Mouse (Mus musculus) natural killer cell, adult 2 months (primary cell): Measurements from ENCODE around the gene Myl6b.

Experiments
- DNase-seq, 2 experiments: peaks; one replicate each; pipeline ENCODE4 v3.0.0; 2022; ENCODE audit warnings: low spot score in 2 of 2

Gene Myl6b

GRCm38 (mm10) chr10:128498590-128498989 is at the start of gene Myl6b:
Myl6b (minus strand) TSS chr10:128498685.
- peak; percentile 97 for DNase-seq

DNA sequence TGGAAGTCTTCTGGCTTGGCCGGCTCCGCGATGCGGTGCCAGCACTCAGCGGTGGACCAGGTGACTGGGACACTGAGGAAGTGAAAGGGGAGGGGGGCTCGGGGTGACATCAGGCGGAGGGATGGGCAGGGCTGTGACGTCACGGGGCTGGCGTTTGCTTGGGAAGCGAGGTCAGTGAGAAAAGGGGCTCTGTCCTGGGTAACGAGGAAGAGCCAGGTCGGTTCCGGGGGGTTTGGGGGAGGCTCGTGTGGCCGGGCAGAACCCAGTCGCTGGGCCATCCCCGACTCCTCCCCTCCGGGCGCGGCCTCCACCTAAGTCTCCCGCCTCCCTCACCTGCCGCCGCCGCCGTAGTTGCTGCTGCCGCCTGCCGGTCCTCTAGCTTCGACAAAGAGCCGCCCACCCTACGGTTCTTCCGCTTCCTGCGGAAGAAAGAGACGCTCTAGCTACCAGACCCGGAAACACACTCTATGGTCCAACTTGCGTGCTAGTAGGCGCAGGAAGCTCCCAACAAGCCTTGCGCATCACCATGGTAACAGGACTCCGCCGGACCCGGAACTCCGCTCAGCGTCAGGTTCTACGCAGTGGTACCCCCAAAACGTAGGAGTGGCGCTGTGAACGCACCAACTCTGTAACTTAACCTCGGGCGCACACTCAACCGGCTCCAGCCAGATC is 49.0 kb upstream of the Myl6b start, which contains the start of gene Zc3h10:
Zc3h10 (minus strand) TSS at position 414 of the 672 bp plus-strand sequence.
- peak; percentile 96 to 97 for DNase-seq

DNA sequence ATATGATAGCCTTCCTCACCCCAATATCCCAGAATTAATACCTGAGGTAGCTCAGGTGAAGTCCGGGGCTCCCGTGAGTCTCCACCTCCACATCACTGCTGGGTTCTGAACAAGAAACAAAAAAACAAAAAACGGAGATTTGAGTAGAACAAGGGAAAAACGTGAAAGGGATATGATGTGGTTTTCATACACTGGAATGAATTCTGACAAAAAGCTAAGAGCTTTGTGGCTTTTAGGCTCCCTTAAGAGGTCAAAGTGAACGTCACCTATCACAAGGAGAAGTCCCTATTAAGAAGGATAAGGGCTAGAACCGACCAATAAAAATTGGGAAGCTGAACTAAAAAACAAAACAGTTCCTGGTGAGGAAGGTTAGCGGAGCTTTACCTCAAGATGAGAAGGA is 48.3 kb upstream of the Myl6b start:
- DNase-seq, result no peak

GRCm38 (mm10) chr10:128546361-128546760 is 47.9 kb upstream of the Myl6b start:
- peak; percentile 22 to 28 for DNase-seq

- no peak for DNase-seq
These were observed 47.0 kb upstream of the Myl6b start for GRCm38 (mm10) chr10:128545570-128545898.

DNA sequence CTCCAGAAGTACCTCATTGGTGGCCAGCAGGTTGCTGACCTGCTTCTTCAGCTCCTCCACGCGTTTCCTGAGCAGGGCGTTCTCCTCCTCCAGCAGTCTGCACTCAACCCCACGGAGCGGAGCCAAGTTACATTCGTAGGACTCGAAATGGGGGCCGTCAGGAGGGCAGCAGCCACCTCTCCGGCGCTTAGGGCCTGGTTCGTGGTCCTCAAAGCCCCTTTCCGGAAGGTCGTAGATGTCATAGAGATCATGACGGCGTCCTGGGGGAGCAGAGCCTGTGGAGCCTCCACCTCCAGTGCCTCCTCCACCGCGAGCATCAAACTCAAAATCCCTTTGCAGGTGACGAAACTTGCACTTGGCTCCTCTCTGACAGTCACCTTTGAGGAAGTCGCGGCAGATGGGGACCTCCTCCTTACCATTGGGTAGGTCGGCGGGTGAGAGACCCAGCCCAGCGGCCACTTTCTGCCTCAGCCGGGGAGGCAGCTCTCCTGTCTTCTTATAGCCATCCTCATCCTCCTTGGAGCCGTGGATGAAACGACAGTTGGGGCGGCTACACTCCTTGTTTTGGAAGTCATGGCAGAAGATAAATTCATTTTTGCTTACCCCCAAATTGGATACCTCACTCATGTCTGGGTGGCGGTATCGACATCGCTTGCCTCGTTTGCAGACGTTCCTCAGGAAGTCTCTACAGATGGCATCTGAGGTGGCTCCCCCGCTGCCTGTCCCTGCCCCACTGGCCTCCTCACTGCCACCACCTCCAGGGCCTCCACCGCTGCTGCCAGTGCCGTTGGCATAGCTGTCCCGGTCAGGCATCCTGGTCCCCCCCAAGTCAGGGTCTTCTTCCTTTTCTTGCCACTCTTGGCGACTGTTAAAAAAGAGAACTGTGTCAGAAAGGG is 46.4 kb upstream of the Myl6b start:
- no peak for DNase-seq

DNA sequence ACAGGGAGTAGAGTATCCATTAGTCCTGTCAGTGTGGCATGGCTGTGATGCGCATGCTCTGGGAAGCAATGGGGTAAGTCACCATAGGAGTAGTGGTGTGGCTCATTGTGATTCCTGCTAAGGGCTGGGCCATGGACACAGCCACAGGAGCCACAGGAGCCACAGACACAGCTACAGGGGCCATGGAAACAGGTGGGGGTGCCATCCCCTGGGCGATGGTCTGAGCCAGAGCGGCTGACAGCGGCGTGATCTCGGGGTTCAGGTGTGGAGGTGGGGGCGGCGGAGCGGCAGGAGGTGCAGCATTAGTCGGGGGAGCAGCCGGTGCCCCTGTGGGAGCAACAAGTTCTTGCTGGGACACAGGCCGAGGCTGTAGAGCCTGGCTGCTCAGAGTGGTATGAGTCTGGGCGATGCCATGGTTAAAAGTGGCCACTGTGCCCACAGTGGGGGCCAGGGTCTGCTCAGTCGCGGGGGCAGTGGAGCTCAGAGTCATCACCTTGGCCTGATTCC is 45.7 kb upstream of the Myl6b start:
- DNase-seq, result no peak

GRCm38 (mm10) chr10:128543100-128543499 is 44.6 kb upstream of the Myl6b start:
- no peak for DNase-seq

DNA sequence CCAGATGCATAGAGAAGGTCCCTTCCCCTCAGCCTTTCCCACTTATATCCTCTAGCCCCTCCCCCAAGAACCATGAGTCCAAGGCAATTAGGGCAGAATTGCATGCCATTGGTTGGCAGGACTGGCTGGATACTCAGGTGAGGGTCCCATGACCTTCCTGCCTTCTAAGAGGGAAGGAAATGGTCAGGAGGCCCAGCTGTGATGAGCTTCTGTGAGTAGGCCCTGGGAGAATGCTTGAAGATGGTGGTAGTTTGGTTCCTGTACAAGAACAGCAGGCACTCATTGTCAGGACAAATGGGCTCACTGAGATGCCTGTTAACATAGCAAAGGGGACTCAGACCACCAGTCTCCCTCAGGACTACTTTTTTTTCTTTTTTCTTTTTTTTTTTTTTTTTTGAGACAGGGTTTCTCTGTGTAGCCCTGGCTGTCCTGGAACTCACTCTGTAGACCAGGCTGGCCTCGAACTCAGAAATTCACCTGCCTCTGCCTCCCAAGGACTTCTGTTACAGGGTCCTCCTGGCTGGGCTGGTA is 39.9 kb upstream of the Myl6b start:
- no peak for DNase-seq

DNA sequence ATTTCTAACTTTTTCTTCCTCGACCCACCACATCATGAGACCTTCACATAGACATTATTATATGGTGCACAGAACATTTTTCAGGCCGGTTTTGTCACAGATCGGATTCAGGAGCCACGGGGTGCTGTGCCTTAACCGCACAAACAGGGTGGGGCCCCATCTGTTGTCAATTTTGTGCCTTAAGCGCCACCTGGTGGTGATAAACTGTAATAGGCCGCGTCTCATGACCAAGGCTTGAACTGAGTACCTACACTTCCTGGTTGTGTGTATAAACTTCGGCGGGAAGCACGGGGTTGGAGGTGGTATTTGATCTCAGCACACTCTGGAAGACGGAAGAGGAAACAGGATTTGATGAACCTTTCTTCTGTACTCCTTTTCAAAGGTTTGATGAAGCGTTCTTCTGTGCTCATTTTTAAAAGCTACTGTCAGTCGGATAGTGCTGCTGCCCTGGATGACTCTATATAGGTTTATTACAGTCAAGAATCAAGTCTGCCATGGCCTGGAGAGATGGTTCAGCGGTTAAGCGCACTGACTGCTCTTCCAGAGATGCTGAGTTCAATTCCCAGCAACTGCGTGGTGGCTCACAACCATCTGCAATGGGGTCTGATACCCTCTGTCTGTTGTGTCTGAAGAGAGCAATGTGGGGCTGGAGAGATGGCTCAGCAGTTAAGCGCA is 37.9 kb upstream of the Myl6b start:
- peak; percentile 91 to 94 for DNase-seq

- DNase-seq, result no peak
These were observed 37.3 kb upstream of the Myl6b start for GRCm38 (mm10) chr10:128535624-128536265.

- DNase-seq, result no peak
These were observed 36.7 kb upstream of the Myl6b start for GRCm38 (mm10) chr10:128535206-128535605.

DNA sequence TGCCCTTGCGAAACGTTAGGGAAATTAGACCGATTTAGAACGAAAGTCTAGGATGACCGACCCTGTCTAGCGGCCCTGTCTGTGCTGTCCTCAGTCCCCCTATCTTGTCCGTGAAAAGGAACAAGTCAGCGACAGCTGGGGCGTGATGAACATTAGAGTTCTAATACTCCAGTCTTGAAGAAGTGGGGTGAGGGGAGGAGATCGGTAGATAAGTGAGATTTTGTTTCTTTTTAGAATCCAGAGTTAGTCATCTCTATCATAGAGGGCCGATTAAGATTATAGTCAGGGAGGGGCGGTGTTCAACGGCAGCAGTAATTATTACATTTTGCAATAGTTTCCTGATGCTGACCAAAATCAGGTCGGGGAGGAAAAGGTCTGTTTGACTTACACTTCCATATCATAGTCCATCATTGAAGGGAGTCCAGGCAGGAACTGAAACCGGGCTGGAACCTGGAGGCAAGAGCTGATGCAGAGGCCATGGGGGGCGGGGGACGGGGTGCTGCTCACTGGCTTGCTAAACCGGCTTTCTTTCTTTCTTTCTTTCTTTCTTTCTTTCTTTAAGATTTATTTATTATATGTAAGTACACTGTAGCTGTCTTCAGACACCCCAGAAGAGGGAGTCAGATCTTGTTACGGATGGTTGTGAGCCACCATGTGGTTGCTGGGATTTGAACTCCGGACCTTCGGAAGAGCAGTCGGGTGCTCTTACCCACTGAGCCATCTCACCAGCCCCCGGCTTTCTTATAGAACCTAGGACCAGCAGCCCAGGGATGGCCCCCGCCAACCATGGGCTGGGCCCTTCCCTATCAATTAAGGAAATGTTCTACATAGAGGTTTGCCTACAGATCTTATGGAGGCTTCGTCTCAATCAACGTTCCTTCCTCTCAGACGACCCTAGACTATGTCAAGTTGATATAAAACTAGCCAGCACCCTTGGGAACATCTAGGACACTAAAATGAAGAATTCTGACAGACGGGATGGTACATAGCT is 28.2 kb upstream of the Myl6b start:
- no peak for DNase-seq

- DNase-seq, result peak; percentile 94
These were observed 27.3 kb upstream of the Myl6b start, which contains the start of gene Esyt1 for GRCm38 (mm10) chr10:128525671-128526308. Esyt1 (minus strand) TSS chr10:128525871.

- DNase-seq, result peak; percentile 57 to 66
These were observed 26.5 kb upstream of the Myl6b start for GRCm38 (mm10) chr10:128524732-128525662.

- peak in 1 of 2 experiments; percentile 16 for DNase-seq
These were observed 25.7 kb upstream of the Myl6b start for GRCm38 (mm10) chr10:128524111-128524731.

DNA sequence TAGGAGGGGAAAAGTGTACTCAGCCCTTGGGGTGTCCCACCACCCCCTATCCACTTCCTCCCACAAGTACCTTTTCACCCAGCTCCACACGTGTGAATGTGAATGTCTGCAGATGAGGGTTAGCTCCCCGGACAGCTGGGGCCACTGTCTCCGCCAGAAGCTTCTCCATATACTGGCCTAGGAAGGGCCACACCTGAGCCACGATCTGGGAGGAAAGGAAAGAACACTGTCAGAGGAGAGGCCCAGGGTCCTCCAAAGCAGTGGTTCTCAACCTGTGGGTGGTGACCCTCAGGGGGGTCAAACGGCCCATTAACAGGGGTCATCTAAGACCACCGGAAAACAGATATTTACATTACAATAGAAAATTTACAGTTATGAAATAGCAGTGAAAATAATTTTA is 23.9 kb upstream of the Myl6b start:
- DNase-seq, result no peak

GRCm38 (mm10) chr10:128520591-128520990 is 22.1 kb upstream of the Myl6b start:
- DNase-seq, result no peak
